Mouse (Mus musculus) kidney, postnatal 0 days (tissue): Measurements from ENCODE around the gene Zcchc9. TPM values are rescaled to one million over a fixed set of nuclear protein-coding genes. Genes with fewer than 3 reads are reported as not detected.
"Not testable (repeated sequence)": the region's sequence is repeated elsewhere in the genome, so short reads cannot be mapped to it uniquely, and the experiment has no call there.

Experiments
- ATAC-seq: fragments of 200-750 bp; cut with Nextera tagmentation; replicated peaks from 2 replicates; pipeline ENCODE4 v1.8.0; 2017; ENCODE audit warnings: low read depth, moderate number of reproducible peaks, moderate TSS enrichment, moderate library complexity; ENCODE audit not compliant: low FRiP score
- DNase-seq: peaks from one replicate; pipeline ENCODE4 v3.0.0-alpha.2; 2016; ENCODE audit warnings: low spot score
- H3K27ac ChIP-seq: fragments of 300-500 bp; sonication (generic); 2 replicates; pipeline ENCODE4 v1.5.1; 2014; ENCODE audit warnings: mild to moderate bottlenecking
- H3K27me3 ChIP-seq: fragments of 300-500 bp; sonication (generic); 2 replicates; pipeline ENCODE4 v1.6.1; 2014; ENCODE audit warnings: low read length, mixed read lengths; ENCODE audit not compliant: insufficient read depth
- H3K36me3 ChIP-seq: fragments of 300-500 bp; sonication (generic); 2 replicates; pipeline ENCODE4 v1.6.1; 2014; ENCODE audit warnings: low read length, mixed read lengths; ENCODE audit not compliant: insufficient read depth
- H3K4me1 ChIP-seq: fragments of 300-500 bp; sonication (generic); replicated peaks from 2 replicates; pipeline ENCODE4 v1.6.1; 2014; ENCODE audit warnings: antibody characterized with exemption, low read length, mixed read lengths; ENCODE audit not compliant: insufficient read depth
- H3K4me2 ChIP-seq: fragments of 300-500 bp; sonication (generic); 2 replicates; pipeline ENCODE4 v1.6.1; 2014; ENCODE audit warnings: mild to moderate bottlenecking, low read length, moderate library complexity, mixed read lengths
- H3K4me3 ChIP-seq: fragments of 300-500 bp; sonication (generic); replicated peaks from 2 replicates; pipeline ENCODE4 v1.5.1; 2014; ENCODE audit warnings: low read depth, low read length
- H3K9ac ChIP-seq: fragments of 300-500 bp; sonication (generic); 2 replicates; pipeline ENCODE4 v1.6.1; 2014; ENCODE audit warnings: low read depth, low read length
- H3K9me3 ChIP-seq: fragments of 300-500 bp; sonication (generic); replicated peaks from 2 replicates; pipeline ENCODE4 v1.6.1; 2016; ENCODE audit warnings: low read length, inconsistent platforms, mixed read lengths
- CTCF ChIP-seq: IDR thresholded peaks from 2 replicates; pipeline ENCODE4 v1.5.1; 2016; ENCODE audit warnings: antibody characterized with exemption, low read depth, mild to moderate bottlenecking, moderate library complexity
- WGBS: fragments of 180-500 bp; shearing (Covaris S2); extraction: QIAGEN DNeasy Blood & Tissue Kit; methylation state at CpG from one replicate; pipeline ENCODE4 v1.1.7; 2014; 5-methylcytosine and 5-hydroxymethylcytosine counted together
- polyA plus RNA-seq: library from polyadenylated mRNA; unstranded; fragments of >200 nt; fragmentation: Nextera tagmentation; extraction: Ambion mirVana; gene quantifications from 2 replicates; pipeline ENCODE4 v1.2.1, GENCODE M21; 2015

The Zcchc9 gene
- polyA plus RNA-seq, 1 experiment from 2014 or later, result 22.5 TPM

GRCm38 (mm10) chr13:91765627-91766026 lies 41.9 kb downstream of the Zcchc9 start:
- H3K36me3 ChIP-seq, result no peaks in the 10 kb centered on the region
- H3K9ac ChIP-seq, result no peak overlapping the region
- no peak overlapping the region for H3K27ac ChIP-seq
- DNase-seq, result no peak
- no peak overlapping the region for H3K4me2 ChIP-seq
- TF ChIP-seq CTCF, result no peak
- H3K4me3 ChIP-seq, result no peak overlapping the region
- no peaks in the 10 kb centered on the region for H3K27me3 ChIP-seq
- no peaks in the 10 kb centered on the region for H3K4me1 ChIP-seq
- ATAC-seq, result no peak
- H3K9me3 ChIP-seq, result no peaks in the 10 kb centered on the region
- 90% methylated on average over 4 of the region's 4 CpGs for WGBS

DNA sequence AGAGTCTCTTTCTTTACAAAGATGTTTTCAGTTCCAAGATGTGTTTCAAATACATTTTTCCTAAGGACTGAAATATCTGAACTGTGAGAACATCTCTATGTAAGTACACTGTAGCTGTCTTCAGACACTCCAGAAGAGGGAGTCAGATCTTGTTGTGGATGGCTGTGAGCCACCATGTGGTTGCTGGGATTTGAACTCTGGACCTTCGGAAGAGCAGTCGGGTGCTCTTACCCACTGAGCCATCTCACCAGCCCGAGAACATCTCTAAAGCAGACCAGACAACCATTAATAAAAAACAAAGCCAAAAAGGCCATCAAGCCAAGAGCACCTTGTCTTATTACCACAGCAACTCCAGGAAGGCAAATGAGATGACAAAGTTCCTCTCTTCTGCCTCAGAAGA lies 43.9 kb downstream of the Zcchc9 start:
- not testable (repeated sequence) for H3K27ac ChIP-seq, H3K36me3 ChIP-seq, H3K4me3 ChIP-seq, H3K9me3 ChIP-seq, H3K4me2 ChIP-seq, DNase-seq, H3K27me3 ChIP-seq, H3K9ac ChIP-seq, H3K4me1 ChIP-seq, ATAC-seq
- WGBS, result 95% methylated on average over 3 of the region's 3 CpGs

- no peaks in the 10 kb centered on the region for H3K36me3 ChIP-seq
- TF ChIP-seq CTCF, result no peak
- no peak overlapping the region for H3K4me2 ChIP-seq
- DNase-seq (peak; percentile 17), ATAC-seq (peak; percentile 61)
- H3K27ac ChIP-seq, result no peak overlapping the region
- no peaks in the 10 kb centered on the region for H3K4me1 ChIP-seq
- no peaks in the 10 kb centered on the region for H3K9me3 ChIP-seq
- WGBS, result 81% methylated on average over 6 of the region's 6 CpGs
- no peak overlapping the region for H3K9ac ChIP-seq
- H3K4me3 ChIP-seq, result no peak overlapping the region
- H3K27me3 ChIP-seq, result no peaks in the 10 kb centered on the region
These were observed 45.7 kb downstream of the Zcchc9 start for GRCm38 (mm10) chr13:91761654-91762445.

GRCm38 (mm10) chr13:91760302-91761050 lies 47.0 kb downstream of the Zcchc9 start:
- no peak for DNase-seq
- TF ChIP-seq CTCF, result no peak
- WGBS, result 84% methylated on average over 8 of the region's 8 CpGs
- Histone ChIP-seq H3K4me1 (no peaks in the 10 kb centered on the region), H3K4me2 (no peak overlapping the region), H3K9me3 (no peaks in the 10 kb centered on the region), H3K27me3 (no peaks in the 10 kb centered on the region), H3K27ac (no peak overlapping the region), H3K4me3 (no peak overlapping the region), H3K9ac (no peak overlapping the region), H3K36me3 (no peaks in the 10 kb centered on the region)
- no peak for ATAC-seq

- Histone ChIP-seq H3K9me3 (no peaks in the 10 kb centered on the region), H3K4me2 (no peak overlapping the region), H3K4me3 (no peak overlapping the region), H3K36me3 (no peaks in the 10 kb centered on the region), H3K9ac (no peak overlapping the region), H3K27me3 (no peaks in the 10 kb centered on the region), H3K4me1 (no peaks in the 10 kb centered on the region), H3K27ac (no peak overlapping the region)
- 40% methylated on average over 8 of the region's 8 CpGs for WGBS
- TF ChIP-seq CTCF, result no peak
- DNase-seq (no peak), ATAC-seq (no peak)
These were observed 47.7 kb downstream of the Zcchc9 start for GRCm38 (mm10) chr13:91759791-91760190.

- no peak for ATAC-seq
- no peak overlapping the region for H3K27ac ChIP-seq
- no peaks in the 10 kb centered on the region for H3K4me1 ChIP-seq
- 65% methylated on average over 7 of the region's 7 CpGs for WGBS
- H3K4me2 ChIP-seq, result no peak overlapping the region
- H3K9ac ChIP-seq, result no peak overlapping the region
- no peak overlapping the region for H3K4me3 ChIP-seq
- H3K9me3 ChIP-seq, result no peaks in the 10 kb centered on the region
- H3K27me3 ChIP-seq, result no peaks in the 10 kb centered on the region
- no peak for TF ChIP-seq CTCF
- no peaks in the 10 kb centered on the region for H3K36me3 ChIP-seq
- no peak for DNase-seq
These were observed 49.0 kb downstream of the Zcchc9 start for GRCm38 (mm10) chr13:91758316-91759048.
